8 mouse cellular contexts compared by ENCODE assay signal in genomic region chr11:53146290-53146689, GRCm38 (mm10).
A peak's percentile ranks its signal among the peaks of the same experiment; 100 is the strongest.
DNase-seq lines count a peak whose midpoint lies in the region; ATAC-seq and TF ChIP-seq lines count a peak whose summit lies in the region.

No protein-coding gene starts in this region.

- H3K4me3 ChIP-seq in hindbrain, postnatal 0 days (ENCODE audit: low read length) = no peak overlapping the region
- no peak overlapping the region for H3K4me3 ChIP-seq in hindbrain, embryonic 12.5 days
- H3K4me3 ChIP-seq in E14TG2a.4 (replicated peaks; ENCODE audit: low read length) = no peak overlapping the region
- no peak overlapping the region for H3K4me3 ChIP-seq in lung, adult 2 months (replicated peaks; ENCODE audit: extremely low read depth, low read depth, low read length)

- H3K9ac ChIP-seq in hindbrain, postnatal 0 days (replicated peaks; ENCODE audit: low read length) = no peak overlapping the region
- no peak overlapping the region for H3K9ac ChIP-seq in hindbrain, embryonic 12.5 days

- no peak for TF ChIP-seq POLR2A in lung, adult 2 months (IDR thresholded peaks at IDR 0.05; ENCODE audit: borderline replicate concordance, extremely low read depth, low read depth, low read length)

- 45% methylated on average over 4 of the region's 4 CpGs for WGBS in hindbrain, postnatal 0 days
- WGBS in hindbrain, embryonic 12.5 days = 47% methylated on average over 4 of the region's 4 CpGs
- WGBS in lung, adult 2 months = 34% methylated on average over 4 of the region's 4 CpGs

- peak; percentile 69 for TF ChIP-seq CTCF in hindbrain, postnatal 0 days (IDR thresholded peaks at IDR 0.05; ENCODE audit: low read depth)
- peak; percentile 52 for TF ChIP-seq CTCF in E14TG2a.4 (conservative IDR thresholded peaks at IDR 0.05; ENCODE audit: low read length)
- peak; percentile 59 for TF ChIP-seq CTCF in lung, adult 2 months (IDR thresholded peaks at IDR 0.05; ENCODE audit: insufficient read depth, low read length)

- H3K27me3 ChIP-seq in hindbrain, postnatal 0 days (ENCODE audit: insufficient read depth, low read length) = no peaks in the 10 kb centered on the region
- no peaks in the 10 kb centered on the region for H3K27me3 ChIP-seq in hindbrain, embryonic 12.5 days
- no peaks in the 10 kb centered on the region for H3K27me3 ChIP-seq in E14TG2a.4 (ENCODE audit: insufficient read depth, low read length)

- H3K4me1 ChIP-seq in hindbrain, postnatal 0 days (ENCODE audit: insufficient read depth, low read length) = no peaks in the 10 kb centered on the region
- 0 out of 2 replicates have a peak, but pooled peaks cover 3% of the 10 kb centered on the region for H3K4me1 ChIP-seq in hindbrain, embryonic 12.5 days
- H3K4me1 ChIP-seq in E14TG2a.4 (replicated peaks; ENCODE audit: low read depth, low read length) = peaks cover 3% of the 10 kb centered on the region
- no peaks in the 10 kb centered on the region for H3K4me1 ChIP-seq in lung, adult 2 months (ENCODE audit: control insufficient read depth, insufficient read depth, low read length)

- H3K4me2 ChIP-seq in hindbrain, postnatal 0 days (ENCODE audit: low read depth, low read length) = no peak overlapping the region
- no peak overlapping the region for H3K4me2 ChIP-seq in hindbrain, embryonic 12.5 days (replicated peaks)

- no peaks in the 10 kb centered on the region for H3K36me3 ChIP-seq in hindbrain, postnatal 0 days (ENCODE audit: insufficient read depth, low read length)
- no peaks in the 10 kb centered on the region for H3K36me3 ChIP-seq in hindbrain, embryonic 12.5 days
- no peaks in the 10 kb centered on the region for H3K36me3 ChIP-seq in E14TG2a.4 (ENCODE audit: insufficient read depth, low read length)

- no peaks in the 10 kb centered on the region for H3K9me3 ChIP-seq in hindbrain, postnatal 0 days (ENCODE audit: low read length)
- H3K9me3 ChIP-seq in hindbrain, embryonic 12.5 days (replicated peaks) = no peaks in the 10 kb centered on the region
- H3K9me3 ChIP-seq in E14TG2a.4 (ENCODE audit: low read length) = no peaks in the 10 kb centered on the region

- no peak for DNase-seq in hindbrain, postnatal 0 days (ENCODE audit: low spot score)
- peak; percentile 38 for DNase-seq in 3T3-L1 (ENCODE audit: low read depth, low spot score)
- peak; percentile 51 to 63 for DNase-seq in cerebellum, postnatal 36 days
- peak; percentile 39 for DNase-seq in lung, adult 2 months
- DNase-seq in right cerebral cortex, postnatal 4 days = no peak
- no peak for DNase-seq in right cerebral cortex, postnatal 25 days

- H3K27ac ChIP-seq in hindbrain, postnatal 0 days = no peak overlapping the region
- H3K27ac ChIP-seq in hindbrain, embryonic 12.5 days = no peak overlapping the region

- no peak for ATAC-seq in hindbrain, postnatal 0 days
- no peak for ATAC-seq in hindbrain, embryonic 12.5 days (ENCODE audit: low FRiP score)

Comparison
In these comparisons a context has a peak if more than half of its experiments do, and no peak if none do; other contexts are left out.
1. DNase-seq: peak in 3T3-L1 (single experiment), cerebellum, postnatal 36 days (2 of 2) and lung, adult 2 months (single experiment); none in hindbrain, postnatal 0 days (single experiment), right cerebral cortex, postnatal 4 days (single experiment) and right cerebral cortex, postnatal 25 days (single experiment).
2. Peak in every context shown above with its lines, with median percentiles within 50 percentile points of each other: CTCF ChIP-seq.